Mouse (Mus musculus): ENCODE data around the gene Olfr164. TPM values are rescaled to one million over a fixed set of nuclear protein-coding genes. Genes with fewer than 3 reads are reported as not detected.

Gene Olfr164
- polyA plus RNA-seq (2015; fragmentation: Nextera tagmentation; extraction: Ambion mirVana) = not detected in 2 replicates

- Histone ChIP-seq H3K9me3 (no peaks in the 10 kb centered on the region), H3K4me2 (no peak within 1 kb of the TSS), H3K27ac (no peak within 1 kb of the TSS), H3K27me3 (no peaks in the 10 kb centered on the region), H3K4me1 (no peaks in the 10 kb centered on the region), H3K4me3 (no peak within 1 kb of the TSS), H3K36me3 (no peaks in the 10 kb centered on the region), H3K9ac (no peak within 1 kb of the TSS)
- 22% methylated on average over 1 of the region's 1 CpGs for WGBS
- ATAC-seq (ENCODE audit: borderline replicate concordance, extremely low read depth, low FRiP score, low TSS enrichment) = no peak
Observed at GRCm38 (mm10) chr16:19313964-19314363, at the start of gene Olfr164. Gene Olfr164 (minus strand): TSS chr16:19314064.

- H3K36me3 ChIP-seq = no peaks in the 10 kb centered on the region
- H3K27ac ChIP-seq = no peak overlapping the region
- H3K9ac ChIP-seq = no peak overlapping the region
- no peak overlapping the region for H3K4me2 ChIP-seq
- H3K27me3 ChIP-seq = no peaks in the 10 kb centered on the region
- H3K4me1 ChIP-seq = no peaks in the 10 kb centered on the region
- no peak overlapping the region for H3K4me3 ChIP-seq
- ATAC-seq (ENCODE audit: borderline replicate concordance, extremely low read depth, low FRiP score, low TSS enrichment) = no peak
- H3K9me3 ChIP-seq = no peaks in the 10 kb centered on the region; the same call in 1 of the 2 replicates
- WGBS = 93% methylated on average over 6 of the region's 6 CpGs
Observed at GRCm38 (mm10) chr16:19349111-19349510, 35.2 kb upstream of the Olfr164 start.

- no peak for ATAC-seq (ENCODE audit: borderline replicate concordance, extremely low read depth, low FRiP score, low TSS enrichment)
- Histone ChIP-seq H3K27me3 (no peaks in the 10 kb centered on the region), H3K4me1 (no peaks in the 10 kb centered on the region), H3K4me3 (no peak overlapping the region), H3K9me3 (no peaks in the 10 kb centered on the region), H3K4me2 (no peak overlapping the region), H3K9ac (no peak overlapping the region), H3K27ac (no peak overlapping the region), H3K36me3 (no peaks in the 10 kb centered on the region)
- WGBS = 33% methylated on average over 1 of the region's 1 CpGs
Observed at GRCm38 (mm10) chr16:19263235-19263634, 50.6 kb downstream of the Olfr164 start.

- no peaks in the 10 kb centered on the region for H3K4me1 ChIP-seq
- H3K4me2 ChIP-seq = no peak overlapping the region
- 55% methylated on average over 1 of the region's 1 CpGs for WGBS
- H3K27ac ChIP-seq = no peak overlapping the region
- H3K27me3 ChIP-seq = no peaks in the 10 kb centered on the region
- H3K9ac ChIP-seq = no peak overlapping the region
- no peak overlapping the region for H3K4me3 ChIP-seq
- no peaks in the 10 kb centered on the region for H3K9me3 ChIP-seq
- ATAC-seq (ENCODE audit: borderline replicate concordance, extremely low read depth, low FRiP score, low TSS enrichment) = no peak
- no peaks in the 10 kb centered on the region for H3K36me3 ChIP-seq
Observed at GRCm38 (mm10) chr16:19260780-19261179, 53.1 kb downstream of the Olfr164 start.

GRCm38 (mm10) chr16:19245835-19246234 lies 68.0 kb downstream of the Olfr164 start:
- Histone ChIP-seq H3K36me3 (no peaks in the 10 kb centered on the region), H3K9ac (no peak overlapping the region), H3K4me1 (no peaks in the 10 kb centered on the region), H3K27me3 (no peaks in the 10 kb centered on the region), H3K4me3 (no peak overlapping the region), H3K4me2 (no peak overlapping the region), H3K27ac (no peak overlapping the region), H3K9me3 (no peaks in the 10 kb centered on the region)
- no peak for ATAC-seq (ENCODE audit: borderline replicate concordance, extremely low read depth, low FRiP score, low TSS enrichment)
- WGBS = 72% methylated on average over 1 of the region's 1 CpGs

GRCm38 (mm10) chr16:19241539-19242025 lies 72.3 kb downstream of the Olfr164 start:
- Histone ChIP-seq H3K9me3 (no peaks in the 10 kb centered on the region), H3K27ac (no peak overlapping the region), H3K4me2 (no peak overlapping the region), H3K9ac (no peak overlapping the region), H3K27me3 (no peaks in the 10 kb centered on the region), H3K4me1 (no peaks in the 10 kb centered on the region), H3K36me3 (no peaks in the 10 kb centered on the region), H3K4me3 (no peak overlapping the region)
- ATAC-seq (ENCODE audit: borderline replicate concordance, extremely low read depth, low FRiP score, low TSS enrichment) = no peak

- Histone ChIP-seq H3K27me3 (no peaks in the 10 kb centered on the region), H3K4me3 (no peak overlapping the region), H3K9me3 (no peaks in the 10 kb centered on the region), H3K4me1 (no peaks in the 10 kb centered on the region), H3K27ac (no peak overlapping the region), H3K4me2 (no peak overlapping the region), H3K36me3 (no peaks in the 10 kb centered on the region), H3K9ac (no peak overlapping the region)
- no peak for ATAC-seq (ENCODE audit: borderline replicate concordance, extremely low read depth, low FRiP score, low TSS enrichment)
- WGBS = 73% methylated on average over 6 of the region's 6 CpGs
Observed at GRCm38 (mm10) chr16:19240792-19241538, 72.9 kb downstream of the Olfr164 start.

- no peak overlapping the region for H3K9ac ChIP-seq
- WGBS = 84% methylated on average over 4 of the region's 4 CpGs
- no peaks in the 10 kb centered on the region for H3K9me3 ChIP-seq
- no peak overlapping the region for H3K27ac ChIP-seq
- no peaks in the 10 kb centered on the region for H3K36me3 ChIP-seq
- ATAC-seq (ENCODE audit: borderline replicate concordance, extremely low read depth, low FRiP score, low TSS enrichment) = no peak
- no peak overlapping the region for H3K4me3 ChIP-seq
- H3K4me2 ChIP-seq = no peak overlapping the region
- H3K27me3 ChIP-seq = no peaks in the 10 kb centered on the region
- H3K4me1 ChIP-seq = no peaks in the 10 kb centered on the region
Observed at GRCm38 (mm10) chr16:19236719-19237118, 77.1 kb downstream of the Olfr164 start.

Small RNA genes lying within 50 kb of the gene (microRNA-seq; reads per million reads assigned to microRNA genes)
- not detected for gene Gm23612

Other genes starting within 250 kb of the Olfr164 start
- not detected in 2 replicates for gene Olfr165, start 109.1 kb upstream of the Olfr164 start, polyA plus RNA-seq (2015; fragmentation: Nextera tagmentation; extraction: Ambion mirVana)
- gene Olfr166, start 169.6 kb upstream of the Olfr164 start, polyA plus RNA-seq (2015; fragmentation: Nextera tagmentation; extraction: Ambion mirVana) = not detected in 2 replicates
- not detected in 2 replicates for gene Olfr167, start 208.2 kb upstream of the Olfr164 start, polyA plus RNA-seq (2015; fragmentation: Nextera tagmentation; extraction: Ambion mirVana)
- gene Olfr168, start 221.5 kb upstream of the Olfr164 start, polyA plus RNA-seq (2015; fragmentation: Nextera tagmentation; extraction: Ambion mirVana) = not detected in 2 replicates

Measured in lung, embryonic 15.5 days (tissue).